Mouse (Mus musculus) liver, embryonic 13.5 days (tissue): ENCODE measurements around the gene Pank3. TPM values are rescaled to one million over a fixed set of nuclear protein-coding genes. Genes with fewer than 3 reads are reported as not detected.

Experiments
- ATAC-seq: fragments of 200-750 bp; cut with Nextera tagmentation; 2 replicates; pipeline ENCODE4 v1.8.0; 2017; ENCODE audit warnings: low read depth, mild to moderate bottlenecking, moderate number of reproducible peaks, moderate library complexity
- DNase-seq: peaks from one replicate; pipeline ENCODE4 v3.0.0; 2022
- H3K27ac ChIP-seq: fragments of 300-500 bp; sonication (generic); 2 replicates; pipeline ENCODE4 v1.5.1; 2015; ENCODE audit warnings: moderate library complexity, mild to moderate bottlenecking, inconsistent platforms
- H3K27me3 ChIP-seq: fragments of 300-500 bp; sonication (generic); 2 replicates; pipeline ENCODE4 v1.6.1; 2015; ENCODE audit warnings: mild to moderate bottlenecking, inconsistent platforms
- H3K36me3 ChIP-seq: fragments of 300-500 bp; sonication (generic); 2 replicates; pipeline ENCODE4 v1.6.1; 2015; ENCODE audit warnings: mild to moderate bottlenecking, inconsistent platforms
- H3K4me1 ChIP-seq: fragments of 300-500 bp; sonication (generic); replicated peaks from 2 replicates; pipeline ENCODE4 v1.6.1; 2015; ENCODE audit warnings: inconsistent platforms
- H3K4me2 ChIP-seq: fragments of 300-500 bp; sonication (generic); 2 replicates; pipeline ENCODE4 v1.6.1; 2015; ENCODE audit warnings: inconsistent platforms, mild to moderate bottlenecking, moderate library complexity
- H3K4me3 ChIP-seq: fragments of 300-500 bp; sonication (generic); replicated peaks from 2 replicates; pipeline ENCODE4 v1.5.1; 2015; ENCODE audit warnings: mild to moderate bottlenecking, inconsistent platforms
- H3K9ac ChIP-seq: fragments of 300-500 bp; sonication (generic); 2 replicates; pipeline ENCODE4 v1.6.1; 2015; ENCODE audit warnings: mild to moderate bottlenecking, inconsistent platforms
- H3K9me3 ChIP-seq: fragments of 300-500 bp; sonication (generic); replicated peaks from 2 replicates; pipeline ENCODE4 v1.6.1; 2016; ENCODE audit warnings: inconsistent platforms
- WGBS: fragments of 180-500 bp; shearing (Covaris S2); methylation state at CpG from one replicate; pipeline ENCODE4 v1.1.7; 2015; ENCODE audit not compliant: insufficient replicate concordance; 5-methylcytosine and 5-hydroxymethylcytosine counted together
- polyA plus RNA-seq: library from polyadenylated mRNA; unstranded; fragments of >200 nt; fragmentation: Nextera tagmentation; extraction: Ambion mirVana; gene quantifications from 2 replicates; pipeline ENCODE4 v1.2.1, GENCODE M21; 2015

Pank3 gene
- polyA plus RNA-seq: 4.1 and 5.1 TPM in 2 replicates

GRCm38 (mm10) chr11:35769188-35769745, at the start of gene Pank3:
Gene Pank3 (plus strand): TSS chr11:35769484.
- peak; percentile 96 for ATAC-seq

GRCm38 (mm10) chr11:35723876-35724275, 45.4 kb upstream of the Pank3 start:
- no peak overlapping the region for H3K4me3 ChIP-seq
- no peaks in the 10 kb centered on the region for H3K36me3 ChIP-seq
- no peaks in the 10 kb centered on the region for H3K9me3 ChIP-seq
- H3K9ac ChIP-seq: no peak overlapping the region
- no peak overlapping the region for H3K27ac ChIP-seq
- 63% methylated on average over 5 of the region's 5 CpGs for WGBS
- no peak overlapping the region for H3K4me2 ChIP-seq
- ATAC-seq: no peak
- no peaks in the 10 kb centered on the region for H3K4me1 ChIP-seq
- no peak for DNase-seq
- no peaks in the 10 kb centered on the region for H3K27me3 ChIP-seq

More at GRCm38 (mm10) chr11:35769188-35769745, at the start of gene Pank3:
- Histone ChIP-seq H3K4me1 (peaks cover 42% of the 10 kb centered on the region), H3K27me3 (no peaks in the 10 kb centered on the region), H3K4me2 (peak within 1 kb of the TSS; percentile 82), H3K9me3 (no peaks in the 10 kb centered on the region), H3K27ac (peak within 1 kb of the TSS; percentile 79), H3K4me3 (peak within 1 kb of the TSS; percentile 84), H3K9ac (peak within 1 kb of the TSS; percentile 81), H3K36me3 (0 out of 2 replicates have a peak, but pooled peaks cover 2% of the 10 kb centered on the region)
- peak; percentile 92 for DNase-seq
- WGBS: under 1% methylated on average over 45 of the region's 50 CpGs

- ATAC-seq (no peak), DNase-seq (no peak)
- Histone ChIP-seq H3K27ac (no peak overlapping the region), H3K4me3 (no peak overlapping the region), H3K36me3 (no peaks in the 10 kb centered on the region), H3K4me2 (no peak overlapping the region), H3K9ac (no peak overlapping the region), H3K27me3 (no peaks in the 10 kb centered on the region), H3K9me3 (no peaks in the 10 kb centered on the region), H3K4me1 (no peaks in the 10 kb centered on the region)
- WGBS: 64% methylated on average over 8 of the region's 8 CpGs
These were observed 42.9 kb upstream of the Pank3 start for GRCm38 (mm10) chr11:35726341-35726846.

GRCm38 (mm10) chr11:35728200-35728599, 41.1 kb upstream of the Pank3 start:
- DNase-seq: no peak
- Histone ChIP-seq H3K27ac (no peak overlapping the region), H3K9ac (no peak overlapping the region), H3K4me1 (no peaks in the 10 kb centered on the region), H3K4me2 (no peak overlapping the region), H3K4me3 (no peak overlapping the region), H3K9me3 (no peaks in the 10 kb centered on the region), H3K27me3 (no peaks in the 10 kb centered on the region), H3K36me3 (no peaks in the 10 kb centered on the region)
- WGBS: 65% methylated on average over 1 of the region's 1 CpGs
- no peak for ATAC-seq

GRCm38 (mm10) chr11:35729186-35729585, 40.1 kb upstream of the Pank3 start:
- Histone ChIP-seq H3K27ac (no peak overlapping the region), H3K4me1 (no peaks in the 10 kb centered on the region), H3K4me2 (no peak overlapping the region), H3K4me3 (no peak overlapping the region), H3K9me3 (no peaks in the 10 kb centered on the region), H3K9ac (no peak overlapping the region), H3K27me3 (no peaks in the 10 kb centered on the region), H3K36me3 (no peaks in the 10 kb centered on the region)
- DNase-seq (no peak), ATAC-seq (no peak)
- WGBS: 42% methylated on average over 5 of the region's 5 CpGs

GRCm38 (mm10) chr11:35732366-35732765, 36.9 kb upstream of the Pank3 start:
- DNase-seq (no peak), ATAC-seq (peak; percentile 18; the same call in 1 of the 2 replicates)
- Histone ChIP-seq H3K4me3 (no peak overlapping the region), H3K36me3 (no peaks in the 10 kb centered on the region), H3K4me2 (no peak overlapping the region), H3K9ac (no peak overlapping the region), H3K27ac (no peak overlapping the region), H3K9me3 (no peaks in the 10 kb centered on the region), H3K27me3 (no peaks in the 10 kb centered on the region), H3K4me1 (no peaks in the 10 kb centered on the region)
- 34% methylated on average over 1 of the region's 1 CpGs for WGBS

GRCm38 (mm10) chr11:35736817-35737216, 32.5 kb upstream of the Pank3 start:
- H3K4me2 ChIP-seq: no peak overlapping the region
- ATAC-seq (no peak), DNase-seq (no peak)
- H3K9ac ChIP-seq: no peak overlapping the region
- H3K4me1 ChIP-seq: no peaks in the 10 kb centered on the region
- no peak overlapping the region for H3K27ac ChIP-seq
- no peaks in the 10 kb centered on the region for H3K36me3 ChIP-seq
- no peak overlapping the region for H3K4me3 ChIP-seq
- 49% methylated on average over 2 of the region's 2 CpGs for WGBS
- no peaks in the 10 kb centered on the region for H3K9me3 ChIP-seq
- H3K27me3 ChIP-seq: no peaks in the 10 kb centered on the region

GRCm38 (mm10) chr11:35737262-35737661, 32.0 kb upstream of the Pank3 start:
- ATAC-seq (no peak), DNase-seq (no peak)
- H3K4me3 ChIP-seq: no peak overlapping the region
- no peaks in the 10 kb centered on the region for H3K36me3 ChIP-seq
- H3K4me2 ChIP-seq: no peak overlapping the region
- no peaks in the 10 kb centered on the region for H3K27me3 ChIP-seq
- 82% methylated on average over 2 of the region's 2 CpGs for WGBS
- H3K4me1 ChIP-seq: no peaks in the 10 kb centered on the region
- no peaks in the 10 kb centered on the region for H3K9me3 ChIP-seq
- H3K9ac ChIP-seq: no peak overlapping the region
- H3K27ac ChIP-seq: no peak overlapping the region

- DNase-seq: no peak
- Histone ChIP-seq H3K27me3 (no peaks in the 10 kb centered on the region), H3K9me3 (no peaks in the 10 kb centered on the region), H3K4me2 (no peak overlapping the region), H3K27ac (no peak overlapping the region), H3K9ac (no peak overlapping the region), H3K36me3 (no peaks in the 10 kb centered on the region), H3K4me1 (no peaks in the 10 kb centered on the region), H3K4me3 (no peak overlapping the region)
- 53% methylated on average over 3 of the region's 3 CpGs for WGBS
- no peak for ATAC-seq
These were observed 31.2 kb upstream of the Pank3 start for GRCm38 (mm10) chr11:35738102-35738501.

- no peaks in the 10 kb centered on the region for H3K4me1 ChIP-seq
- DNase-seq (no peak), ATAC-seq (no peak)
- H3K27me3 ChIP-seq: no peaks in the 10 kb centered on the region
- WGBS: 80% methylated on average over 6 of the region's 6 CpGs
- no peaks in the 10 kb centered on the region for H3K9me3 ChIP-seq
- H3K4me3 ChIP-seq: no peak overlapping the region
- no peak overlapping the region for H3K4me2 ChIP-seq
- H3K9ac ChIP-seq: no peak overlapping the region
- no peak overlapping the region for H3K27ac ChIP-seq
- no peaks in the 10 kb centered on the region for H3K36me3 ChIP-seq
These were observed 25.7 kb upstream of the Pank3 start for GRCm38 (mm10) chr11:35743586-35743985.

GRCm38 (mm10) chr11:35744571-35744970, 24.7 kb upstream of the Pank3 start:
- Histone ChIP-seq H3K9ac (no peak overlapping the region), H3K4me2 (no peak overlapping the region), H3K27ac (no peak overlapping the region), H3K4me3 (no peak overlapping the region), H3K9me3 (no peaks in the 10 kb centered on the region), H3K4me1 (no peaks in the 10 kb centered on the region), H3K36me3 (no peaks in the 10 kb centered on the region), H3K27me3 (no peaks in the 10 kb centered on the region)
- ATAC-seq (no peak), DNase-seq (no peak)
- WGBS: 74% methylated on average over 6 of the region's 6 CpGs

- Histone ChIP-seq H3K27me3 (no peaks in the 10 kb centered on the region), H3K4me2 (no peak overlapping the region), H3K27ac (no peak overlapping the region), H3K9me3 (no peaks in the 10 kb centered on the region), H3K4me3 (no peak overlapping the region), H3K36me3 (no peaks in the 10 kb centered on the region), H3K9ac (no peak overlapping the region), H3K4me1 (no peaks in the 10 kb centered on the region)
- 69% methylated on average over 8 of the region's 8 CpGs for WGBS
- DNase-seq (no peak), ATAC-seq (no peak)
These were observed 18.7 kb upstream of the Pank3 start for GRCm38 (mm10) chr11:35750578-35750977.
